Mouse (Mus musculus) liver, postnatal 0 days (tissue): ENCODE measurements at regions not wholly inside any gene's neighbourhood (a gene's known extent, or its start where the extent isn't known, plus 50 kb on each side); places are given as distances from the start of the nearest gene placed in this dataset.

Experiments
- CTCF ChIP-seq: sonication (generic); IDR thresholded peaks from 2 replicates; pipeline ENCODE4 v1.5.1; 2016; ENCODE audit warnings: antibody characterized with exemption, low read depth
- EP300 ChIP-seq: IDR thresholded peaks from 2 replicates; pipeline ENCODE4 v1.6.1; 2016; ENCODE audit warnings: antibody characterized with exemption, low read depth, mild to moderate bottlenecking

GRCm38 (mm10) chr4:89457861-89458260 lies 147.0 kb upstream of the Cdkn2b start:
- no peak for TF ChIP-seq EP300
- TF ChIP-seq CTCF: no peak
